In the genomic region with DNA sequence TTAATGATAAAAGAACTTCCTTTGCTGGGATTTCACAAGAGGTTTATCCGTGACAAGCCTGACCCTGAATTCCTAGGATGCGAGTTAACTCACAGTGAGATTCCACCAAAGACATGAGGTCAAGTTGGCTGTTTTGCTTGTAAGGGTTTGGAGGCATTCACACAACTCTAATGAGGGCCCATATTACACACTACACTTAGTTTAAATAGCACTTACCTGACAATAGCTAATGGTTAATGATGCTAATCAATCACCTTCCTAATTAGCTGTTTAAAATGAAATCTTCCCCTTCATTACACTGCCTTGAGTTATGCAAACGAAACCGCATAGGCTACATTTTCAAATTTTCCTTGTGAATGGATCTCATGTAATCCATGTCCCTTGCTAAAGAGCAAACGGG, we compare ENCODE assay signal across 23 mouse cellular contexts. TPM values are rescaled to one million over a fixed set of nuclear protein-coding genes. Genes with fewer than 3 reads are reported as not detected.
DNase-seq lines count a peak whose midpoint lies in the region; ATAC-seq and TF ChIP-seq lines count a peak whose summit lies in the region.
"Had no signal": no experiment of that assay in that cellular context is flagged by ENCODE, and none has a peak within 500 bp of the region (broad histone marks: within the 10 kb centered on the region; RNA-seq: fewer than 3 reads in every experiment).

No protein-coding gene starts in this region.

- peak; percentile 36; the same call in 1 of the 2 replicates for ATAC-seq in forebrain, embryonic 13.5 days
- no peak for ATAC-seq in forebrain, embryonic 16.5 days
- ATAC-seq in hindbrain, embryonic 14.5 days (ENCODE audit: low FRiP score): no peak
- ATAC-seq in hindbrain, embryonic 13.5 days (ENCODE audit: low FRiP score): no peak
- ATAC-seq: intestine, postnatal 0 days; Patski had no signal

- H3K9me3 ChIP-seq in forebrain, embryonic 13.5 days (replicated peaks): no peaks in the 10 kb centered on the region
- no peaks in the 10 kb centered on the region for H3K9me3 ChIP-seq in forebrain, embryonic 16.5 days (ENCODE audit: control insufficient read depth, low read length)
- H3K9me3 ChIP-seq in hindbrain, embryonic 14.5 days (ENCODE audit: control insufficient read depth, low read length): no peaks in the 10 kb centered on the region
- H3K9me3 ChIP-seq in hindbrain, embryonic 13.5 days: no peaks in the 10 kb centered on the region
- H3K9me3 ChIP-seq: embryonic facial prominence, embryonic 12.5 days; embryonic facial prominence, embryonic 15.5 days; hindbrain, embryonic 10.5 days; hindbrain, embryonic 15.5 days had no signal

- H3K4me1 ChIP-seq in forebrain, embryonic 13.5 days: 0 out of 2 replicates have a peak, but pooled peaks cover 10% of the 10 kb centered on the region
- peaks cover 9% of the 10 kb centered on the region for H3K4me1 ChIP-seq in forebrain, embryonic 16.5 days (replicated peaks; ENCODE audit: control insufficient read depth, insufficient read depth, low read length)
- H3K4me1 ChIP-seq in hindbrain, embryonic 14.5 days (replicated peaks; ENCODE audit: control insufficient read depth, insufficient read depth, low read length): peaks cover 17% of the 10 kb centered on the region
- peaks cover 27% of the 10 kb centered on the region for H3K4me1 ChIP-seq in hindbrain, embryonic 13.5 days (replicated peaks)
- H3K4me1 ChIP-seq in thymus, adult 2 months (replicated peaks; ENCODE audit: control insufficient read depth, insufficient read depth, low read length): no peaks in the 10 kb centered on the region
- H3K4me1 ChIP-seq: embryonic facial prominence, embryonic 15.5 days had no signal

- WGBS in forebrain, embryonic 13.5 days: 24% methylated on average over 5 of the region's 5 CpGs
- 20% methylated on average over 5 of the region's 5 CpGs for WGBS in forebrain, embryonic 16.5 days
- WGBS in hindbrain, embryonic 14.5 days: 46% methylated on average over 5 of the region's 5 CpGs
- 43% methylated on average over 5 of the region's 5 CpGs for WGBS in hindbrain, embryonic 13.5 days
- WGBS in thymus, adult 2 months: 87% methylated on average over 5 of the region's 5 CpGs

- no peak overlapping the region for H3K27ac ChIP-seq in forebrain, embryonic 13.5 days
- no peak overlapping the region for H3K27ac ChIP-seq in forebrain, embryonic 16.5 days (ENCODE audit: low read length)
- no peak overlapping the region for H3K27ac ChIP-seq in hindbrain, embryonic 14.5 days
- H3K27ac ChIP-seq in hindbrain, embryonic 13.5 days: no peak overlapping the region
- H3K27ac ChIP-seq in thymus, adult 2 months (ENCODE audit: control insufficient read depth, insufficient read depth, low read length): no peak overlapping the region
- H3K27ac ChIP-seq: embryonic facial prominence, embryonic 12.5 days; embryonic facial prominence, embryonic 15.5 days; hindbrain, embryonic 10.5 days; hindbrain, embryonic 15.5 days had no signal

- H3K9ac ChIP-seq in forebrain, embryonic 13.5 days: no peak overlapping the region
- no peak overlapping the region for H3K9ac ChIP-seq in forebrain, embryonic 16.5 days (replicated peaks; ENCODE audit: low read depth, low read length)
- no peak overlapping the region for H3K9ac ChIP-seq in hindbrain, embryonic 14.5 days
- no peak overlapping the region for H3K9ac ChIP-seq in hindbrain, embryonic 13.5 days
- H3K9ac ChIP-seq: embryonic facial prominence, embryonic 12.5 days; embryonic facial prominence, embryonic 15.5 days; hindbrain, embryonic 15.5 days had no signal

- no peak for TF ChIP-seq CTCF in brain, embryonic 14.5 days (IDR thresholded peaks at IDR 0.05; ENCODE audit: borderline replicate concordance, extremely low read depth, insufficient read depth, insufficient read length)
- TF ChIP-seq CTCF in thymus, adult 2 months (IDR thresholded peaks at IDR 0.05; ENCODE audit: borderline replicate concordance, control insufficient read depth, extremely low read depth, insufficient read depth, low read length, poor library complexity): no peak

- H3K4me2 ChIP-seq in forebrain, embryonic 13.5 days: no peak overlapping the region
- no peak overlapping the region for H3K4me2 ChIP-seq in forebrain, embryonic 16.5 days (ENCODE audit: low read length)
- no peak overlapping the region for H3K4me2 ChIP-seq in hindbrain, embryonic 14.5 days (replicated peaks)
- H3K4me2 ChIP-seq in hindbrain, embryonic 13.5 days: no peak overlapping the region
- H3K4me2 ChIP-seq: embryonic facial prominence, embryonic 12.5 days; embryonic facial prominence, embryonic 15.5 days; heart, embryonic 11.5 days; hindbrain, embryonic 15.5 days had no signal

- no peak for TF ChIP-seq POLR2A in brain, embryonic 14.5 days (IDR thresholded peaks at IDR 0.05; ENCODE audit: borderline replicate concordance, extremely low read depth, insufficient read depth, insufficient read length, poor library complexity, severe bottlenecking)
- TF ChIP-seq POLR2A in thymus, adult 2 months (IDR thresholded peaks at IDR 0.05; ENCODE audit: control insufficient read depth, extremely low read depth, insufficient read depth, low read length, poor library complexity): no peak

- peaks cover 67% of the 10 kb centered on the region for H3K27me3 ChIP-seq in forebrain, embryonic 13.5 days
- H3K27me3 ChIP-seq in forebrain, embryonic 16.5 days (replicated peaks; ENCODE audit: control insufficient read depth, insufficient read depth, low read length): 0 out of 2 replicates have a peak, but pooled peaks cover 5% of the 10 kb centered on the region
- H3K27me3 ChIP-seq in hindbrain, embryonic 14.5 days (ENCODE audit: control insufficient read depth, insufficient read depth, low read length): no peaks in the 10 kb centered on the region
- H3K27me3 ChIP-seq in hindbrain, embryonic 13.5 days: 0 out of 2 replicates have a peak, but pooled peaks cover 3% of the 10 kb centered on the region
- no peaks in the 10 kb centered on the region for H3K27me3 ChIP-seq in thymus, adult 2 months (ENCODE audit: control insufficient read depth, insufficient read depth, low read length)
- H3K27me3 ChIP-seq: embryonic facial prominence, embryonic 12.5 days; embryonic facial prominence, embryonic 15.5 days; hindbrain, embryonic 15.5 days; Patski had no signal

- no peak overlapping the region for H3K4me3 ChIP-seq in forebrain, embryonic 13.5 days
- no peak overlapping the region for H3K4me3 ChIP-seq in forebrain, embryonic 16.5 days (replicated peaks; ENCODE audit: low read length)
- H3K4me3 ChIP-seq in hindbrain, embryonic 14.5 days (replicated peaks; ENCODE audit: low read length): no peak overlapping the region
- H3K4me3 ChIP-seq in hindbrain, embryonic 13.5 days: no peak overlapping the region
- H3K4me3 ChIP-seq in thymus, adult 2 months (ENCODE audit: control insufficient read depth, insufficient read depth, low read length): no peak overlapping the region
- H3K4me3 ChIP-seq: embryonic facial prominence, embryonic 12.5 days; embryonic facial prominence, embryonic 15.5 days; hindbrain, embryonic 10.5 days; hindbrain, embryonic 15.5 days had no signal

- peak; percentile 40 for DNase-seq in hindbrain, embryonic 14.5 days (ENCODE audit: low spot score)
- DNase-seq in brain, embryonic 14.5 days (ENCODE audit: low read depth): peak; percentile 69
- DNase-seq in thymus, adult 2 months: no peak
- DNase-seq: adrenal gland, postnatal 10 days; adrenal gland, postnatal 36 days; cerebellum, adult 11 months; cerebellum, adult 2 months; cerebellum, adult 9-11 months; cerebellum, postnatal 25 days; gastrocnemius, postnatal 10 days; gastrocnemius, postnatal 36 days; kidney, adult 8-10 months had no signal

- H3K36me3 ChIP-seq in forebrain, embryonic 13.5 days (ENCODE audit: poor library complexity, severe bottlenecking): no peaks in the 10 kb centered on the region
- H3K36me3 ChIP-seq in forebrain, embryonic 16.5 days (ENCODE audit: control insufficient read depth, insufficient read depth): no peaks in the 10 kb centered on the region
- H3K36me3 ChIP-seq in hindbrain, embryonic 14.5 days (replicated peaks; ENCODE audit: control insufficient read depth, insufficient read depth): no peaks in the 10 kb centered on the region
- H3K36me3 ChIP-seq in hindbrain, embryonic 13.5 days: no peaks in the 10 kb centered on the region
- no peaks in the 10 kb centered on the region for H3K36me3 ChIP-seq in thymus, adult 2 months (ENCODE audit: control insufficient read depth, insufficient read depth, low read length)
- H3K36me3 ChIP-seq: embryonic facial prominence, embryonic 12.5 days; embryonic facial prominence, embryonic 15.5 days; hindbrain, embryonic 10.5 days; hindbrain, embryonic 15.5 days had no signal

RNA-seq across cellular contexts. Expression of a gene that starts 20.2 kb away (rescaled TPM):
- 0.18 and 0.26 TPM in 2 replicates for polyA plus RNA-seq in forebrain, embryonic 13.5 days (2015; fragmentation: Nextera tagmentation; extraction: Ambion mirVana)
- polyA plus RNA-seq in forebrain, embryonic 16.5 days (2015; fragmentation: Nextera tagmentation; extraction: Ambion mirVana): 0.07 and 0.33 TPM in 2 replicates
- 0.12 and 0.70 TPM in 2 replicates for polyA plus RNA-seq in hindbrain, embryonic 14.5 days (2014; fragmentation: Nextera tagmentation; extraction: Ambion mirVana)
- polyA plus RNA-seq in hindbrain, embryonic 13.5 days (2015; fragmentation: Nextera tagmentation; extraction: Ambion mirVana): 0.31 and 0.44 TPM in 2 replicates
- 0.05 and 0.08 TPM in 2 replicates for polyA plus RNA-seq in brain, embryonic 14.5 days (2012; rRNA removed)
- polyA plus RNA-seq in thymus, adult 2 months (2012; rRNA removed): 0.20 and 3.9 TPM in 2 replicates
- polyA plus RNA-seq: cerebellum, adult 2 months; intestine, embryonic 14.5 days; intestine, postnatal 0 days; Patski had no signal
